10 mouse cellular contexts compared by ENCODE assay signal in the genomic region with DNA sequence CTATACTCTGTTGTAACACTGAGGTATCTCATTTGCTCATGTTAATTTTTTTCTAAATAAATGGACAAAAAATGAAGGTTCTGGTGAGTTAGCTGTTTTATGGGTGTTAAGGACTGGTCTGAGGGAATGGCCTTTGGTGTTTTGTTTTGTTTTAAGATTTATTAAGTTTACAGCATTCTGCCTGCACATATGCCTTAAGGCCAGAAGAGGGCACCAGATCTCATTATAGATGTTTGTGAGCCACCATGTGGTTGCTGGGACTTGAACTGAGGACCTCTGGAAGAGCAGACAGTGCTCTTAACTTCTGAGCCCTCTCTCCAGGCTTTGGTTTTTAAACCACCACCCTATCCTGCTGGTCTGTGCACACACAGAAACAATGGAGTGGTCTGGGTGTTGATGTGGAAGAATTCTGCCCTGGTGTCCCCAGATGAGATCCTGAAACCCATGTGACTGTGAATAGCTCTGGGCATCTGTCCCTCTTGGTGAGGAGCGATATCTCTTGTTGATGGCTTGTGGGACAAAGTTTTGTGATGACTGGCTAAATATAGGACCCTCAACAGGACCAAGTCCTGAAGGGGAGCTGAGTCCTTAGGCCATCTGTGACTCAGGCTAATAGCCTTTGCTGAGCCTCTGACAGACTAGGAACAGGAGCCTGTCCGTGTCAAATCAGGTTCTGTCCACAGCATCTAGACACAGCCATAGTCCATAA. TPM values are rescaled to one million over a fixed set of nuclear protein-coding genes. Genes with fewer than 3 reads are reported as not detected.
A peak's percentile ranks its signal among the peaks of the same experiment; 100 is the strongest.
DNase-seq lines count a peak whose midpoint lies in the region; ATAC-seq lines count a peak whose summit lies in the region.
"Had no signal": no experiment of that assay in that cellular context is flagged by ENCODE, and none has a peak within 500 bp of the region (broad histone marks: within the 10 kb centered on the region; RNA-seq: fewer than 3 reads in every experiment).

No protein-coding gene starts in this region.

- peaks cover 76% of the 10 kb centered on the region for H3K36me3 ChIP-seq in megakaryocyte, embryonic 14.5 days (replicated peaks; ENCODE audit: low read length)

- H3K4me3 ChIP-seq in megakaryocyte, embryonic 14.5 days (replicated peaks): peak overlapping the region; percentile 66
- H3K4me3 ChIP-seq: embryonic facial prominence, embryonic 13.5 days had no signal

- no peak for ATAC-seq in megakaryocyte, adult 5-6 weeks (ENCODE audit: poor library complexity, severe bottlenecking)
- ATAC-seq in frontal cortex, adult (ENCODE audit: low TSS enrichment): no peak

- no peaks in the 10 kb centered on the region for H3K27me3 ChIP-seq in megakaryocyte, embryonic 14.5 days (replicated peaks)
- H3K27me3 ChIP-seq: embryonic facial prominence, embryonic 13.5 days had no signal

- peak; percentile 31 for DNase-seq in embryo, embryonic 10 days (ENCODE audit: low spot score)
- DNase-seq in embryo, embryonic 9.5 days (ENCODE audit: extremely low spot score): no peak
- DNase-seq in heart, adult 9 months (ENCODE audit: low spot score in 2 of 2): peak; percentile 70 to 74
- DNase-seq in mesoderm, embryonic 11.5 days (ENCODE audit: low read depth, low spot score): peak; percentile 29
- no peak for DNase-seq in urinary bladder, postnatal 14 days (ENCODE audit: low spot score)
- DNase-seq: right cerebral cortex, adult 18-20 months had no signal

- peaks cover 41% of the 10 kb centered on the region for H3K4me1 ChIP-seq in megakaryocyte, embryonic 14.5 days
- H3K4me1 ChIP-seq: embryonic facial prominence, embryonic 13.5 days had no signal

- no peaks in the 10 kb centered on the region for H3K9me3 ChIP-seq in megakaryocyte, embryonic 14.5 days
- H3K9me3 ChIP-seq: embryonic facial prominence, embryonic 13.5 days had no signal

RNA-seq across cellular contexts. Expression of gene Ppif, which starts 27.1 kb away (rescaled TPM):
- 237 and 451 TPM in 2 replicates for polyA plus RNA-seq in megakaryocyte, embryonic 14.5 days (2012; ENCODE audit: insufficient read depth, low replicate concordance)
- total RNA-seq in megakaryocyte, adult 5-6 weeks (2015): 27.5 and 30.6 TPM in 2 replicates
- total RNA-seq in megakaryocyte, adult 5-6 weeks (2017): 6.1 and 9.3 TPM in 2 replicates

Comparison
In these comparisons a context has a peak if more than half of its experiments do, and no peak if none do; other contexts are left out.
1. DNase-seq: peak in embryo, embryonic 10 days (single experiment), heart, adult 9 months (2 of 2) and mesoderm, embryonic 11.5 days (single experiment); none in embryo, embryonic 9.5 days (single experiment) and urinary bladder, postnatal 14 days (single experiment).